8 mouse cellular contexts compared by ENCODE assay signal in the genomic region with DNA sequence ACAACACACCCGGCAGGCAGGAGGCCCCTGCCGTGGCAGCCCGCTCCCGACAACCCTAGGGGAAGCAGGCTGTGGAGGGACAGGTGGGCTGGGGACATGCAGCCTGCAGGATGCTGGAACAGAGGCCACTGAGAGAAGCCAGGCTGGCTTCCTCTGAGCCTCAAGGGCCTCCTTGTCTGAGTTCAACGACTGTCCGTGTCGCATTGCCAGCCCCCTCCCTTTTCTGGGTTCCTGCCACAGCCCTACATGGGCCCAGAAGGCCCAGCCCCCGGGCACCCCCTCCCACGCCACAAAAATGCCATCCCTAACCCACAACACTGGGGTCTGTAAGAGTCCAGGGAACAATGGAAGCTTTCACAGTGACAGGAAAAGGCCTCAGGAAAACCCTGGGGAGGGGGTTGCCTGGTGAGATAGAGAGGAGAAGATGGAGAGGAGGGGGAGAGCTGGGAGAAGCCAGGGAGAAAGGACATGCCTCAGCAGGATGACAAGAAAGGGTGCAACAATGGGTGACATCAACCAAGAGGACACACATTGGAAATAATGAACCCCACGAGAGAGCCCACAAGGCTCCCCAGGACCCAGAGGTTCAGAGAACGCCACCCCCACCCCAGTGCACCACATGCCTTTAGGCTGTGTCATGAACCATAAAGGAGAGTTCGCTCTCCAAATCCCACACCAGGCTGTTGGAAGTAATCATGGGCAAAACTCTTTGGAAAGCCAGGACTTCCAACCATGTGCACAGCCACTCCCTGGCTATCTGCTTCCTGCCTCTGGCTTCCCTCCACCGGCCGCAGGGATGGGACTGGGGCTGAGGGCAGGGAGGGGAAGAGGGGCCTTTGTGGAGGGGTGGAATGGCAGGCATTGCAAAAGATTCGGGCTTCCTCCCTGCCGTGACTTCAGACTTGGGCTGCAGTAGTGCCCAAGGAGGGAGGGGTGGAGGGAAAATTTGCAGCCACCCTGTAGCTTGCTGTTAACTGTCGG. TPM values are rescaled to one million over a fixed set of nuclear protein-coding genes. Genes with fewer than 3 reads are reported as not detected.
DNase-seq lines count a peak whose midpoint lies in the region; ATAC-seq and TF ChIP-seq lines count a peak whose summit lies in the region.

No protein-coding gene starts in this region.

- H3K4me1 ChIP-seq in forebrain, embryonic 11.5 days (replicated peaks; ENCODE audit: control insufficient read depth, insufficient read depth, low read length): peaks cover 11% of the 10 kb centered on the region; the same call in 1 of the 2 replicates
- H3K4me1 ChIP-seq in lung, postnatal 0 days (ENCODE audit: insufficient read depth, low read depth, low read length): peaks cover 33% of the 10 kb centered on the region; the same call in 1 of the 2 replicates

- peak; percentile 42 for DNase-seq in embryo, embryonic 9.5 days (ENCODE audit: extremely low spot score)
- DNase-seq in embryo, embryonic 10 days (ENCODE audit: low spot score): no peak
- peak; percentile 79 for DNase-seq in 3134 (ENCODE audit: extremely low read depth, insufficient read length, low spot score)
- no peak for DNase-seq in forebrain, embryonic 11.5 days (ENCODE audit: low spot score)
- peak; percentile 67 for DNase-seq in heart, postnatal 25 days (ENCODE audit: low spot score)
- peak; percentile 75 for DNase-seq in lung, postnatal 0 days (ENCODE audit: low spot score)
- no peak for DNase-seq in ovary, postnatal 14 days (ENCODE audit: low spot score)
- DNase-seq in frontal cortex, postnatal 36 days (ENCODE audit: low spot score in 2 of 2): no peak

- WGBS in forebrain, embryonic 11.5 days: 40% methylated on average over 17 of the region's 17 CpGs
- 26% methylated on average over 16 of the region's 17 CpGs for WGBS in lung, postnatal 0 days

- no peak overlapping the region for H3K4me3 ChIP-seq in forebrain, embryonic 11.5 days (ENCODE audit: low read depth, low read length)
- H3K4me3 ChIP-seq in lung, postnatal 0 days (ENCODE audit: low read depth, low read length): no peak overlapping the region

- ATAC-seq in forebrain, embryonic 11.5 days (replicated peaks; ENCODE audit: low FRiP score): peak; percentile 55; the same call in 1 of the 2 replicates
- ATAC-seq in lung, postnatal 0 days: peak; percentile 58

- no peaks in the 10 kb centered on the region for H3K36me3 ChIP-seq in forebrain, embryonic 11.5 days (ENCODE audit: control insufficient read depth, insufficient read depth, low read length)
- no peaks in the 10 kb centered on the region for H3K36me3 ChIP-seq in lung, postnatal 0 days (ENCODE audit: insufficient read depth, low read length)

- no peaks in the 10 kb centered on the region for H3K27me3 ChIP-seq in forebrain, embryonic 11.5 days (ENCODE audit: control insufficient read depth, insufficient read depth, low read length)
- no peaks in the 10 kb centered on the region for H3K27me3 ChIP-seq in lung, postnatal 0 days (replicated peaks; ENCODE audit: insufficient read depth, low read length)

- no peaks in the 10 kb centered on the region for H3K9me3 ChIP-seq in forebrain, embryonic 11.5 days (ENCODE audit: control insufficient read depth, low read length)
- H3K9me3 ChIP-seq in lung, postnatal 0 days (ENCODE audit: low read length): no peaks in the 10 kb centered on the region

- H3K9ac ChIP-seq in forebrain, embryonic 11.5 days (ENCODE audit: low read length): 0 out of 2 replicates have a peak overlapping the region, but pooled peaks have one; percentile 23
- H3K9ac ChIP-seq in lung, postnatal 0 days (replicated peaks; ENCODE audit: low read depth): no peak overlapping the region

- no peak for TF ChIP-seq EP300 in lung, postnatal 0 days (IDR thresholded peaks at IDR 0.05)

- intact Hi-C loops in heart, postnatal 25 days (cut with DNase I): no loop called here

- no peak for TF ChIP-seq CTCF in lung, postnatal 0 days (IDR thresholded peaks at IDR 0.05)

- H3K27ac ChIP-seq in forebrain, embryonic 11.5 days (ENCODE audit: low read depth, low read length): peak overlapping the region; percentile 37; the same call in 1 of the 2 replicates
- H3K27ac ChIP-seq in lung, postnatal 0 days (ENCODE audit: low read length): peak overlapping the region; percentile 66

- H3K4me2 ChIP-seq in forebrain, embryonic 11.5 days (ENCODE audit: low read depth, low read length, severe bottlenecking): no peak overlapping the region
- H3K4me2 ChIP-seq in lung, postnatal 0 days (replicated peaks; ENCODE audit: low read depth, low read length): no peak overlapping the region

RNA-seq across cellular contexts. Expression of gene Zcchc24, which starts 33.8 kb away (rescaled TPM):
- polyA plus RNA-seq in forebrain, embryonic 11.5 days (2014; fragmentation: Nextera tagmentation; extraction: Ambion mirVana): 12.8 and 15.2 TPM in 2 replicates
- total RNA-seq in heart, postnatal 25 days (2021): 10 to 100 TPM; 33.3 to 35.7 TPM
- 19.3 and 19.5 TPM in 2 replicates for polyA plus RNA-seq in lung, postnatal 0 days (2015; fragmentation: Nextera tagmentation; extraction: Ambion mirVana)

RNA-seq across cellular contexts. Expression of gene Ppif, which starts 41.1 kb away (rescaled TPM):
- polyA plus RNA-seq in forebrain, embryonic 11.5 days (2014; fragmentation: Nextera tagmentation; extraction: Ambion mirVana): 34.8 and 38.4 TPM in 2 replicates
- total RNA-seq in heart, postnatal 25 days (2021): 100 to 1,000 TPM; 277 to 296 TPM
- polyA plus RNA-seq in lung, postnatal 0 days (2015; fragmentation: Nextera tagmentation; extraction: Ambion mirVana): 11.2 and 13.8 TPM in 2 replicates

Comparison
In these comparisons a context has a peak if more than half of its experiments do, and no peak if none do; other contexts are left out.
1. DNase-seq: peak in embryo, embryonic 9.5 days (single experiment), 3134 (single experiment), heart, postnatal 25 days (single experiment) and lung, postnatal 0 days (single experiment); none in embryo, embryonic 10 days (single experiment), forebrain, embryonic 11.5 days (single experiment), ovary, postnatal 14 days (single experiment) and frontal cortex, postnatal 36 days (0 of 2).